Mouse (Mus musculus): ENCODE measurements around the gene Emc1.

Emc1 gene

GRCm38 (mm10) chr4:139351931-139352711, at the start of gene Emc1, which contains the start of the genes Mrto4 and Ubr4:
Emc1 (plus strand) TSS chr4:139352587.
Mrto4 (minus strand) TSS chr4:139352576.
Ubr4 (plus strand) TSS chr4:139352609.
- peak; percentile 86 for DNase-seq

GRCm38 (mm10) chr4:139305521-139305920, 46.9 kb upstream of the Emc1 start:
- DNase-seq, result no peak

- peak; percentile 66 for DNase-seq
These were observed 44.5 kb upstream of the Emc1 start for GRCm38 (mm10) chr4:139307916-139308315.

- no peak for DNase-seq
These were observed 42.7 kb upstream of the Emc1 start for GRCm38 (mm10) chr4:139309651-139310050.

- peak; percentile 98 for DNase-seq
These were observed 42.1 kb upstream of the Emc1 start, which contains the start of the genes Pqlc2 and Akr7a5 for GRCm38 (mm10) chr4:139310171-139310898. Pqlc2 (minus strand) TSS chr4:139310708. Akr7a5 (plus strand) TSS chr4:139310744.

GRCm38 (mm10) chr4:139310899-139311701, 41.3 kb upstream of the Emc1 start:
- peak; percentile 70 for DNase-seq

- peak; percentile 44 for DNase-seq
These were observed 40.7 kb upstream of the Emc1 start for GRCm38 (mm10) chr4:139311707-139312106.

- peak; percentile 52 for DNase-seq
These were observed 39.8 kb upstream of the Emc1 start for GRCm38 (mm10) chr4:139312632-139313031.

GRCm38 (mm10) chr4:139318449-139318848, 33.9 kb upstream of the Emc1 start:
- DNase-seq, result no peak

- DNase-seq, result no peak
These were observed 32.6 kb upstream of the Emc1 start for GRCm38 (mm10) chr4:139319740-139320139.

GRCm38 (mm10) chr4:139330605-139331004, 21.8 kb upstream of the Emc1 start:
- peak; percentile 91 for DNase-seq

- peak; percentile 75 for DNase-seq
These were observed 17.6 kb upstream of the Emc1 start for GRCm38 (mm10) chr4:139334631-139335295.

- no peak for DNase-seq
These were observed 16.9 kb upstream of the Emc1 start for GRCm38 (mm10) chr4:139335507-139335906.

GRCm38 (mm10) chr4:139336822-139337483, 15.4 kb upstream of the Emc1 start:
- peak; percentile 87 for DNase-seq

- DNase-seq, result no peak
These were observed 14.2 kb upstream of the Emc1 start for GRCm38 (mm10) chr4:139338145-139338544.

- no peak for DNase-seq
These were observed 11.6 kb upstream of the Emc1 start for GRCm38 (mm10) chr4:139340835-139341234.

- DNase-seq, result peak; percentile 55
These were observed 10.7 kb upstream of the Emc1 start for GRCm38 (mm10) chr4:139341556-139342233.

- peak; percentile 67 for DNase-seq
These were observed 8.7 kb upstream of the Emc1 start for GRCm38 (mm10) chr4:139343718-139344117.

- DNase-seq, result no peak
These were observed 6.9 kb upstream of the Emc1 start for GRCm38 (mm10) chr4:139345416-139346019.

- no peak for DNase-seq
These were observed 445 bp downstream of the Emc1 start for GRCm38 (mm10) chr4:139352832-139353231.

GRCm38 (mm10) chr4:139357211-139357610, 4.8 kb downstream of the Emc1 start:
- no peak for DNase-seq

Data from kidney, adult 9 months (tissue).